Mouse (Mus musculus): ENCODE data around the gene Mettl18.
A peak's percentile ranks its signal among the peaks of the same experiment; 100 is the strongest.
"Not testable (repeated sequence)": the region's sequence is repeated elsewhere in the genome, so short reads cannot be mapped to it uniquely, and the experiment has no call there.

The Mettl18 gene

GRCm38 (mm10) chr1:163994721-163995608 lies at the start of gene Mettl18, which contains the start of gene BC055324:
Gene Mettl18, plus strand, starts transcription at chr1:163994889.
Gene BC055324, minus strand, starts transcription at chr1:163994796.
- DNase-seq = peak; percentile 93 to 95

DNA sequence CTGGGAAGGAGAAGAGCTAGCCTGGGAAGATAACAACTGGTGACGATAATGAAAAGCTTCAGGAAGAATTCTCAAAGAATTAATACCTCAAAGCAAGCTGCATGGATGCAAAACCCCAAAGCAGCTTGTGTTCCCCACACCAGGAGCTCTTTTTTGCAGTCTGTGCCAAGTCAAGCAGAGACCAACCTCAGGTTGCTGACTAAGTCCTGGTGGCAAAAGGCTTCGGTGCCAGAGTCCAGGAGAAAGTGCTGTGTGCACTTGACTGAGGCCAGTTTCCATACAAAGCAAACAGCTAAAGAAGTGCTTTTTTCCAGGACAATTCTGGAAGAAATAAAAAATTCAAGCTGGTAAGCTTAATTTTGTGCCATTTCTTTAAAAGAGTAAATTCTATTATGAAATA lies 41.3 kb upstream of the Mettl18 start:
- DNase-seq = no peak

- DNase-seq = no peak
These were observed 36.7 kb upstream of the Mettl18 start for GRCm38 (mm10) chr1:163958036-163958435.

GRCm38 (mm10) chr1:163964008-163964689 lies 30.5 kb upstream of the Mettl18 start:
- DNase-seq = no peak

- DNase-seq = no peak
These were observed 20.2 kb upstream of the Mettl18 start for GRCm38 (mm10) chr1:163974471-163974870.

DNA sequence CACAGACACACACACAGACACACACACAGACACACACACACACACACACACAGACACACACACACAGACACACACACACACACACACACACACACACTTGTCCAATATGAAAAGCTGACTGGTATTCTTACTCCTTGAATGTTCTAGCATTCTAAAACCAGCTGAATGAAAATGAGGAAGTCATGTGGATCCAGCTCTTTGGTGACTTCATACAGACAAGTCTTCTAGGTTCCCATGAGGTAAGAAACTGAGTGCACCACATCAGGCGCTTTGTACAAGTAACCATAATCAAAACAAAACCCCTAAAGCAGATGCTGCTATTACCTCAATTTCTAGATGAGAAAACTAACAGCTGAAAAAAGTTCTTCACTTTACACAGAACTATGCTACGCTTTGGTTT lies 19.6 kb upstream of the Mettl18 start:
- no peak for DNase-seq

DNA sequence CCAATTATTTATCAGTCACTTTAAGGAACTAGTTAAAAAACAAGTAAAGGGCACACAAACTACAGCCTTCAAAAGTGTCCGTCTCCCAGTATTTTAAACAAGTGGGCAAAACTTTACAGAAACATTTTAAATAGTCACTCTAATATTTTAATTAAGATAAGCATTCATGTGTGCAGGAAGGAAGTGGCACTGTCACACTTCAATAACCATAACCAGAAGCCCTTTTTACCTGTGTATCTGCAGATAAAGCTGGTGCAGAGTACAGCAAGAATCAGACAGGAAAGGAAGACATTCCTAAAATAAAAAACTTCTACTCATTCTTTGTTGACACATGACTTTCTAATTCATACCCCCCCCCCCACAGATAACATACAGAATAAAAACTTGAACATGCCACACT lies 18.2 kb upstream of the Mettl18 start:
- DNase-seq = no peak

GRCm38 (mm10) chr1:163992371-163992770 lies 2.3 kb upstream of the Mettl18 start:
- DNase-seq = no peak

- no peak for DNase-seq
These were observed 442 bp upstream of the Mettl18 start for GRCm38 (mm10) chr1:163994173-163994720.

DNA sequence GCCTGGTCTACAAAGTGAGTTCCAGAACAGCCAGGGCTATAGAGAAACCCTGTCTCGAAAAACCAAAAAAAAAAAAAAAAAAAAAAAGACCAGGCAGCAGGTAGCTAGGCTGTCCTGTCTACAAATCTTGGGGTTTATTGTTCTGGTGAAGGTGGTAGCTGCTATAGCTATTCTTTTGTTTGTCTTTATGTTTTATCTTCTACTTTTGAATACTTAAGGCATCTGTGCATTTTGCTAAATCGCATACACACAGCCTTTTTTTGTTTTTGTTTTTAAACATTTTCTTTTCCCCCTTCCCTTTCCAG lies 872 bp downstream of the Mettl18 start:
- no peak for DNase-seq

DNA sequence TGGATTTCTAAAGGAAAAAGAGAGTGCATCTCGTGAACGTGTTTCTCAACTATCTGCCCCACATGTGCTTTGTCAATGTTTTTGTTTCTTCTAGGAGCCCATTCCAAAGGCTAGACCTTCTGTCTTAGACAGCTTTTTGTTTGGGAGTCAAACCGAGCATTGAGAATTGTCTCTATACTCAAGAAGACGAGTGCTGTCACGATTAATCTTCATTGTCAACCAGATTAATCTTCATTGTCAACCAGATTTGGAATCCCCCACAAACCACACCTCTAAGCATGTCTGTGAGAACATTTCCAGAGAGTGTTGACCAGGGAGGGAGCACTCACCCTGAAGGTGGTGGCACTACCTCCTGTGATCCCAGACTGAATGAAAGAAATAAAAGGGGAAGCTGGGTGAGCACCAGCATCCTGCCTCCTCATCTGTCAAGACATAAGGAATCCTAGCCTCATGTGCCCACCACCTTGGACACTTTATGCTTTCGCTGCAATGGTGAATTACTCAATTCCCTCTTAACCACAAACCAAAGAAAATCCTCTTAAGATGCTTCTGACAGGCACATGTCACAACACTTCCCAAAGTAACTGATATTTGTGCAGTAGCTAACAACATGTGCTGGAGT lies 7.3 kb downstream of the Mettl18 start:
- no peak for DNase-seq

- no peak for DNase-seq
These were observed 9.6 kb downstream of the Mettl18 start for GRCm38 (mm10) chr1:164004311-164004710.

DNA sequence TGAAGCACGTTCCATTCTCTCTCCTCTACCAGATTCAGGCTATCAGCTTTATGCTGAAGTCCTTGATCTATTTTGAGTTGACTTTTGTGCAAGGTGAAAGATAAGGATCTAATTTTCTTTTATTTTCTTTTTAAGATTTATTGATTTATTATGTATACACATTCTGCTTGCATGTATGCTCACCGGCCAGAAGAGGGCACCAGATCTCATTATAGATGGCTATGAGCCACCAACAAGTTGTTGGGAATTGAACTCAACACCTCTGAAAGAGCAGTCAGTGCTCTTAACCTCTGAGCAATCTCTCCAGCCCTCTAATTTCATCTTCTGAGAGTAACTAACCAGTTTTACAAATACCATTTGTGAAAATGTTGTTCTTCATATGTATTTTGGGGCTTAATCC lies 14.5 kb downstream of the Mettl18 start:
- DNase-seq = peak; percentile 56 to 60

- no peak for DNase-seq
These were observed 19.9 kb downstream of the Mettl18 start for GRCm38 (mm10) chr1:164014616-164015015.

GRCm38 (mm10) chr1:164018221-164018896 lies 23.7 kb downstream of the Mettl18 start:
- DNase-seq = no peak

DNA sequence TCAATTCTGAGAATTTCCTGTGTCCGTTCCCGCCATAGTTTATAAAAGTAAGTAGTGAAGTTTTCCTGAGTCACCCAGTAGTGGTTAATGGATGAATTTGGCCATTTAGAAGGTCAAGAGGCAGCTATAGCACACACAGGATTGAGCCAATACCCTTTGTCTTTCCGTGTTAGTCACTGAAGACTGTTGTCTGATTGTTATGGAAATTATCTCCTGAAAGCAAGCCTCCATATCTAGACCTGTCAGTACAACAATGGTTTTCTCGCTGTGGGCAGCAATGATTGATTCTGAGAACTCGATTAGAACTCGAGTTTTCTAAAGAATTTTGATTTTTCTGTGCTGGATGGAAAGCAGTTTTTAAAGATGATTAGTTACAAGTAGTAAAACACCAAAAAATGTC lies 25.1 kb downstream of the Mettl18 start:
- no peak for DNase-seq

DNA sequence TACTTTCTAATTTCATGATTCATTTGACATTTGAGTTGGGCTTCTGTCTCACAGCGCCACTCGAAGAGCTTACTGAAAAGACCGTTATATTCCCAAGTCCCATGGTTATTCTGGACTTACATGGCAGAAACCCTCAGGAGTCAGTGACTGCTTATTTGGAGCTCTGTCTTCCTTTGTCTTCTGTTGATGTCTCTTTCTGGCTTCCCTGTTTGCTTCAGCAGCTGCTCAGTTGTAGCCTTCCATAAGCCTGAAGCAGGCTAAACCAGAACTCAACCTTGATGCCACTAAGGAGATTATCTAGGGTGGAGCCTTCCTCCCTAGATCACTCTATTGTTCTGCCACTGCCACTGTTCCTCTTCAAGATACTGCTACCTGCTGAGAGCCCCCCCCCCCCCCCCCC lies 26.1 kb downstream of the Mettl18 start:
- not testable (repeated sequence) for DNase-seq

GRCm38 (mm10) chr1:164022106-164022505 lies 27.4 kb downstream of the Mettl18 start:
- not testable (repeated sequence) for DNase-seq

DNA sequence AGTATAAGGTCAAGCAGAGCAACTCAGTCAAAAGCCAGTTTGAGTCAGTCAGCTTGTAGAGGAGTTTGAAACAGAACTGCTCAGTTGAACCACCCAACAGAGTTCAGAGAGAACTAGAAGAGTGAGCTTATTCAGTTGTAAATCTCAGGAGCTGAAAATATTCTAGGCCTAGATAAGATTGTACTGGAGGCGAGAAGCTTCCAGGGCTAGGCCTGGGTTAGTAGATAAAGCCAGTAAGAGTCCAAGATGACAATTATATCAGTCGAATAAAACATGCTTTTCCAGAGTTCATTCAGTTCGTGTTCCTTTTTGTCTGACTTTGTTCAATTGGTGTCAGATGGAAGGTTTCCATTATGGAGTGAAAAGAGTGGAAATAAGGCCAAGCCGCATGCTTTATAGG lies 31.0 kb downstream of the Mettl18 start:
- no peak for DNase-seq

- peak; percentile 30 to 38 for DNase-seq
These were observed 32.7 kb downstream of the Mettl18 start for GRCm38 (mm10) chr1:164027416-164027815.

GRCm38 (mm10) chr1:164040385-164041135 lies 45.9 kb downstream of the Mettl18 start:
- DNase-seq = no peak

GRCm38 (mm10) chr1:164043549-164043948 lies 48.9 kb downstream of the Mettl18 start:
- no peak for DNase-seq
